ENCODE assay signal across 22 mouse cellular contexts in genomic region chr17:73126903-73127302, GRCm38 (mm10). TPM values are rescaled to one million over a fixed set of nuclear protein-coding genes. Genes with fewer than 3 reads are reported as not detected.
DNase-seq lines count a peak whose midpoint lies in the region; ATAC-seq and TF ChIP-seq lines count a peak whose summit lies in the region.
"Had no signal": no experiment of that assay in that cellular context is flagged by ENCODE, and none has a peak within 500 bp of the region (broad histone marks: within the 10 kb centered on the region; RNA-seq: fewer than 3 reads in every experiment).

No protein-coding gene starts in this region.

- no peak for TF ChIP-seq CTCF in kidney, adult 2 months (conservative IDR thresholded peaks at IDR 0.05; ENCODE audit: insufficient read depth, insufficient read length, low read depth, low read length)
- TF ChIP-seq CTCF in left cerebral cortex, adult 2 months (IDR thresholded peaks at IDR 0.05): no peak

- peaks cover 25% of the 10 kb centered on the region for H3K79me2 ChIP-seq in myocyte (ENCODE audit: control insufficient read depth, insufficient read depth)

- intact Hi-C loops in left cerebral cortex, adult 2 months (cut with DNase I): no loop called here

- peaks cover 28% of the 10 kb centered on the region for H3K4me1 ChIP-seq in heart, embryonic 12.5 days (replicated peaks)
- peaks cover 5% of the 10 kb centered on the region for H3K4me1 ChIP-seq in kidney, adult 2 months (ENCODE audit: control insufficient read depth, insufficient read depth, low read length)
- H3K4me1 ChIP-seq: forebrain, embryonic 10.5 days; hindbrain, embryonic 10.5 days had no signal

- peak overlapping the region; percentile 16; the same call in 1 of the 2 replicates for H3K4me2 ChIP-seq in heart, embryonic 12.5 days
- H3K4me2 ChIP-seq in myocyte (ENCODE audit: low read depth): peak overlapping the region; percentile 32
- H3K4me2 ChIP-seq: intestine, embryonic 15.5 days; liver, embryonic 15.5 days had no signal

- H3K9ac ChIP-seq in heart, embryonic 12.5 days: no peak overlapping the region
- H3K9ac ChIP-seq: forebrain, postnatal 0 days; intestine, embryonic 15.5 days; liver, embryonic 15.5 days had no signal

- H3K36me3 ChIP-seq in heart, embryonic 12.5 days: no peaks in the 10 kb centered on the region
- no peaks in the 10 kb centered on the region for H3K36me3 ChIP-seq in kidney, adult 2 months (ENCODE audit: control insufficient read depth, insufficient read depth, low read length)
- no peaks in the 10 kb centered on the region for H3K36me3 ChIP-seq in myocyte (ENCODE audit: control insufficient read depth, insufficient read depth)
- H3K36me3 ChIP-seq: forebrain, embryonic 10.5 days; hindbrain, embryonic 10.5 days; intestine, embryonic 15.5 days; liver, embryonic 15.5 days had no signal

- no peak for TF ChIP-seq POLR2A in kidney, adult 2 months (IDR thresholded peaks at IDR 0.05; ENCODE audit: low read depth, low read length)
- TF ChIP-seq POLR2A in myocyte (IDR thresholded peaks at IDR 0.05; ENCODE audit: insufficient read length, low read depth): no peak

- peak overlapping the region; percentile 62 for H3K27ac ChIP-seq in heart, embryonic 12.5 days (ENCODE audit: poor library complexity, severe bottlenecking)
- no peak overlapping the region for H3K27ac ChIP-seq in kidney, adult 2 months (ENCODE audit: insufficient read depth, low read depth, low read length)
- no peak overlapping the region for H3K27ac ChIP-seq in left cerebral cortex, adult 2 months
- H3K27ac ChIP-seq: forebrain, embryonic 10.5 days; hindbrain, embryonic 10.5 days; intestine, embryonic 15.5 days; liver, embryonic 15.5 days; macrophage had no signal

- no peak for ATAC-seq in heart, embryonic 12.5 days (ENCODE audit: insufficient number of reproducible peaks, low FRiP score)
- ATAC-seq: forebrain, postnatal 0 days; hindbrain, embryonic 16.5 days; intestine, embryonic 15.5 days; midbrain, embryonic 16.5 days; Patski had no signal

- no peak overlapping the region for H3ac ChIP-seq in myocyte (ENCODE audit: control insufficient read depth, insufficient read length)

- DNase-seq in heart, adult 8-10 months (ENCODE audit: low spot score): no peak
- peak; percentile 24 for DNase-seq in kidney, adult 2 months
- no peak for DNase-seq in kidney, postnatal 4 days
- peak; percentile 37 for DNase-seq in heart, postnatal 4 days
- DNase-seq in left cerebral cortex, adult 2 months (ENCODE audit: extremely low spot score in 1 of 2, low spot score in 2 of 2): no peak
- DNase-seq: cerebellum, adult 11 months; cerebellum, adult 9-11 months; forebrain, postnatal 0 days; gastrocnemius, postnatal 25 days; layer of hippocampus, adult 9-11 months; left cerebral cortex, postnatal 4 days; liver had no signal

- no peaks in the 10 kb centered on the region for H3K9me3 ChIP-seq in heart, embryonic 12.5 days (replicated peaks)
- H3K9me3 ChIP-seq: forebrain, embryonic 10.5 days; hindbrain, embryonic 10.5 days; intestine, embryonic 15.5 days; liver, embryonic 15.5 days had no signal

- no peak overlapping the region for H3K4me3 ChIP-seq in heart, embryonic 12.5 days
- no peak overlapping the region for H3K4me3 ChIP-seq in kidney, adult 2 months (ENCODE audit: insufficient read depth, low read depth, low read length)
- no peak overlapping the region for H3K4me3 ChIP-seq in myocyte
- H3K4me3 ChIP-seq in left cerebral cortex, adult 2 months: no peak overlapping the region
- H3K4me3 ChIP-seq: forebrain, embryonic 10.5 days; hindbrain, embryonic 10.5 days; intestine, embryonic 15.5 days; liver, embryonic 15.5 days had no signal

- no peaks in the 10 kb centered on the region for H3K27me3 ChIP-seq in heart, embryonic 12.5 days (replicated peaks)
- H3K27me3 ChIP-seq in kidney, adult 2 months (replicated peaks; ENCODE audit: control insufficient read depth, insufficient read depth, low read length): no peaks in the 10 kb centered on the region
- H3K27me3 ChIP-seq in myocyte (ENCODE audit: control insufficient read depth, insufficient read depth, insufficient read length): no peaks in the 10 kb centered on the region
- H3K27me3 ChIP-seq: intestine, embryonic 15.5 days; liver, embryonic 15.5 days; Patski had no signal

TF ChIP-seq in myocyte, 11 proteins besides CTCF, POLR2A, EP300 and RAD21:
- TF ChIP-seq TCF12 (IDR thresholded peaks at IDR 0.05; ENCODE audit: insufficient read depth, poor library complexity, severe bottlenecking) (no peak), MYOD1 (IDR thresholded peaks at IDR 0.05; ENCODE audit: control insufficient read depth in 1 of 3, insufficient read length in 2 of 3, low read depth in 2 of 3) (no peak), REST (IDR thresholded peaks at IDR 0.05; ENCODE audit: insufficient read depth, insufficient read length) (no peak), SRF (IDR thresholded peaks at IDR 0.05; ENCODE audit: control insufficient read depth, insufficient read length, low read depth) (no peak), USF1 (IDR thresholded peaks at IDR 0.05; ENCODE audit: low read depth) (no peak), TCF3 (IDR thresholded peaks at IDR 0.05; ENCODE audit: insufficient read length, low read depth) (no peak), MAX (IDR thresholded peaks at IDR 0.05; ENCODE audit: low read depth) (no peak), MYOG (IDR thresholded peaks at IDR 0.05; ENCODE audit: control insufficient read depth in 1 of 3, insufficient read depth in 1 of 3, insufficient read length in 2 of 3, low read depth in 2 of 3) (no peak), POLR2AphosphoS2 (IDR thresholded peaks at IDR 0.05; ENCODE audit: insufficient read length, low read depth) (no peak), E2F4 (IDR thresholded peaks at IDR 0.05; ENCODE audit: insufficient read depth) (no peak)

RNA-seq across cellular contexts. Expression of gene Lclat1, which starts 19.1 kb away (rescaled TPM):
- 47.0 and 51.3 TPM in 2 replicates for polyA plus RNA-seq in heart, embryonic 12.5 days (2016; fragmentation: Nextera tagmentation; extraction: Ambion mirVana)
- 100 to 1,000 TPM; 101 to 145 (median 128) TPM for total RNA-seq in heart, adult 8-10 months (2022)
- 17.3 and 18.8 TPM in 2 replicates for polyA plus RNA-seq in kidney, adult 2 months (2012; rRNA removed)
- 100 to 1,000 TPM; 160 to 168 TPM for total RNA-seq in heart, postnatal 4 days (2021)
- polyA plus RNA-seq in myocyte (2012; fragmentation: generic; extraction: Trizol): 27.2 TPM
- total RNA-seq in left cerebral cortex, adult 2 months (2021): 10 to 100 TPM; 38.5 to 40.2 TPM

Comparison
In these comparisons a context has a peak if more than half of its experiments do, and no peak if none do; other contexts are left out.
1. DNase-seq: peak in kidney, adult 2 months (single experiment) and heart, postnatal 4 days (single experiment); none in heart, adult 8-10 months (single experiment), kidney, postnatal 4 days (0 of 2) and left cerebral cortex, adult 2 months (0 of 2).